Mouse (Mus musculus) brain, embryonic 14.5 days (tissue): ENCODE measurements around the gene Ptrh1.

Source experiments
- CTCF ChIP-seq: fragments of 200-500 bp; IDR thresholded peaks from 2 replicates; pipeline ENCODE4 v1.5.1; 2012; ENCODE audit warnings: inconsistent platforms, mild to moderate bottlenecking, moderate library complexity, borderline replicate concordance; ENCODE audit not compliant: insufficient read depth, insufficient read length; ENCODE audit errors: extremely low read depth
- POLR2A ChIP-seq: fragments of 200-500 bp; IDR thresholded peaks from 2 replicates; pipeline ENCODE4 v1.6.1; 2012; ENCODE audit warnings: mild to moderate bottlenecking, inconsistent platforms, borderline replicate concordance; ENCODE audit not compliant: poor library complexity, insufficient read depth, insufficient read length, severe bottlenecking; ENCODE audit errors: extremely low read depth

DNA sequence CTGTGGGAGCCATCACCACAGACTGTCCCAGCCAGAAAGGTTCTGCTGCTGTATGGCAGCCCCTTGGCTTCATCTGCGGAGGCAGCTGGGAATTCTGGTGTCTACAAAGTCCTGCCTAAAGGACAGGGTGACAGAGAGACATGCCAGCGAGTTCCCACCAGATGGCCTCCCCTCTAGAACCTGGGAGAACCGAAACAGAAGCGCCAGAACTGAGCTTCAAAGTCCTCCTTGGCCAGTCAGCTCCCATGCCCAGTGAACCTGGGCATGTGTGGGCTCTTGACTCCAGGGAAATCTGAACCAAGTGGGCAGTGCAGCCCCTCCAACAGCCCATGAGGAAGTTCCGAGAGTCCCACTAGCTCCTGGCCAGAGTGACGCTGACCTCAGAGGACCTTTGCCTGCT, 47.1 kb downstream of the Ptrh1 start:
- TF ChIP-seq CTCF (no peak), POLR2A (no peak)
